Mouse (Mus musculus) thymus, adult 2 months (tissue): ENCODE results near the gene Tox3.

Experiments
- CTCF ChIP-seq: fragments of 200-500 bp; IDR thresholded peaks from 2 replicates; pipeline ENCODE4 v1.5.1; 2012; ENCODE audit warnings: mild to moderate bottlenecking, control low read depth, low read length, moderate library complexity, borderline replicate concordance; ENCODE audit not compliant: control insufficient read depth, poor library complexity, insufficient read depth; ENCODE audit errors: extremely low read depth
- POLR2A ChIP-seq: fragments of 200-500 bp; IDR thresholded peaks from 2 replicates; pipeline ENCODE4 v1.6.1; 2012; ENCODE audit warnings: mild to moderate bottlenecking, low read length, control low read depth, moderate library complexity; ENCODE audit not compliant: control insufficient read depth, poor library complexity, insufficient read depth; ENCODE audit errors: extremely low read depth

- TF ChIP-seq CTCF (no peak), POLR2A (no peak)
Measured at GRCm38 (mm10) chr8:90391483-90392074, 43.4 kb upstream of the Tox3 start.
